Mouse (Mus musculus): ENCODE data around the gene Lrrc9. TPM values are rescaled to one million over a fixed set of nuclear protein-coding genes. Genes with fewer than 3 reads are reported as not detected.

Gene Lrrc9
- 0.43 and 0.59 TPM in 2 replicates for polyA plus RNA-seq (2015; fragmentation: Nextera tagmentation; extraction: Ambion mirVana)

DNA sequence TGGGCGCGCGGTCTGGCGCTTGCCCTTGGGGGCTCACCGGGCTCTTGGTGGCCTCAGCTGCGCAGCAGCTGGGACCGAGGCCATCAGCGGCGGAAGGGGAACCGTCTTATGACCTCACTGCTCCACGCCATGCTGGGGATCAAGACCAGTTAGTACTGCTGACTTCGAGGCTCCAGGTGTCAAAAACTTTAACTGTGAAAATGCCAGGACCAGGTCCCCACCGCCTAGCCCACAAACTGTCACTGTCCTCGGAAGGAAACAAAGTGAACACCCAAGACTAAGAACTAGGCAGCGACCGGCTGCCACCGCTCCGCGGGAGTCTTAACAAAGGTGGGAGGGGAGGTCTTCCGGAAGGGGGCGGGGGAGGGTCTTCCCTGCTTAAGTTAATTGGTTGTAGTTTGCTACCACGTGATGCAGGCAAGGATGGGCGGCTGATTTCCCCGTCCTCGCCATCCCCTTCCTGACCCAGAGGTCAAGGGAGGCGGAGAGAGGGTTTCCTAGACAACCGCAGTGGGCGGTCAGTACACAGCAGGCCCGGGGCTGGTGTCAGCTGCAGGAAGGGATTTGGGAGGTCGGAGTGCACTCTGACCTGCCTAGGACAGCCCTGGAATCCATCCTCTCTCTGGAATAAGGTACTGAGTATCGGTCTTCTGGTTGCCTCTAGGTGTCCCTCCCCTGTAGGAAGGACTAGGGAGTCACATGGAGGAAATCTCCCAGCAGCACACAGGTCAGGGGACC lies at the start of gene Lrrc9:
Gene Lrrc9, plus strand, starts transcription at position 28 of the 738 bp plus-strand sequence.
- H3K27ac ChIP-seq = no peak within 1 kb of the TSS
- peak within 1 kb of the TSS; percentile 87 for H3K4me2 ChIP-seq (replicated peaks)
- H3K36me3 ChIP-seq = no peaks in the 10 kb centered on the region
- H3K4me1 ChIP-seq = peaks cover 14% of the 10 kb centered on the region
- no peaks in the 10 kb centered on the region for H3K27me3 ChIP-seq
- ATAC-seq (ENCODE audit: low FRiP score, low read depth) = peak; percentile 80
- H3K9me3 ChIP-seq = no peaks in the 10 kb centered on the region
- WGBS = 1% methylated on average over 31 of the region's 31 CpGs
- peak within 1 kb of the TSS; percentile 66 for H3K9ac ChIP-seq
- peak within 1 kb of the TSS; percentile 49 for H3K4me3 ChIP-seq

DNA sequence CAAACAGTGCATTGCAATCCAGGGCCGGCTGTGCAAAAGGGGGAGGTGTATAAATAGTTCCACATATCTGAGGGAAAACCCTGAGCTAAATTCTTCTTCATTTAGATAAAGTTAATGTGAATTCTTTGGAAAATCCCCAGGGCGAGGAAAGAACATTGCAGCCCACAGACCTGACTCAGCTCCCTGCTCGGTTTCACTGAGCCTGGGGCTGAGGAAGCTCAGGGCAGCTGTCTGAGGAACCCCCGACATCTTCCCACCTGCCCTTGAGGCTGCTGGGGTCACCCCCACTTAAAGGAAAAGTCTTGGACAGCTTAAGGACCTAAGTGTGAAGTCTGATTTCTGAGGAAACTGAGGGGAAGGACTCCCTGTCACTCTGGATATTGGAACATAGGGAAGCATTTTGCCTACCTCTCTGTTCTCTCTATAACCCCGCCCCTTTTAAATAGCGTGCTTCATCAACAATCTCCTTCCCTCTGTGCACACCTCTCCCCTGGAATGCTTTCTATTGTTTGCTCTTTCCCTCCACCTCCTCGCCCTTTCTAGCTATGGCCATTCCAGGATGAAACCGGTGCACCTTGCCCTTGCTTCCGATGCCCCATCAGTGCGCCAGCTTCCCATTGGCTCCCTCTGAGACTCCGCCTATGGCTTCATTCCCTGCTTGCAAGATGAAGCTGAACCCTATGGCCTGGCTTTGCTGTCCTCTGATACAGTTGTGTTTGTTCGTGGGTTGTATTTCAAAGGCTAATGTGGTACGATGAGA lies 48.4 kb upstream of the Lrrc9 start:
- no peaks in the 10 kb centered on the region for H3K36me3 ChIP-seq
- H3K27ac ChIP-seq = no peak overlapping the region
- no peak overlapping the region for H3K9ac ChIP-seq
- H3K4me1 ChIP-seq = 0 out of 2 replicates have a peak, but pooled peaks cover 5% of the 10 kb centered on the region
- ATAC-seq (ENCODE audit: low FRiP score, low read depth) = no peak
- H3K4me2 ChIP-seq (replicated peaks) = no peak overlapping the region
- WGBS = 52% methylated on average over 13 of the region's 13 CpGs
- no peak overlapping the region for H3K4me3 ChIP-seq
- H3K27me3 ChIP-seq = no peaks in the 10 kb centered on the region
- no peaks in the 10 kb centered on the region for H3K9me3 ChIP-seq

DNA sequence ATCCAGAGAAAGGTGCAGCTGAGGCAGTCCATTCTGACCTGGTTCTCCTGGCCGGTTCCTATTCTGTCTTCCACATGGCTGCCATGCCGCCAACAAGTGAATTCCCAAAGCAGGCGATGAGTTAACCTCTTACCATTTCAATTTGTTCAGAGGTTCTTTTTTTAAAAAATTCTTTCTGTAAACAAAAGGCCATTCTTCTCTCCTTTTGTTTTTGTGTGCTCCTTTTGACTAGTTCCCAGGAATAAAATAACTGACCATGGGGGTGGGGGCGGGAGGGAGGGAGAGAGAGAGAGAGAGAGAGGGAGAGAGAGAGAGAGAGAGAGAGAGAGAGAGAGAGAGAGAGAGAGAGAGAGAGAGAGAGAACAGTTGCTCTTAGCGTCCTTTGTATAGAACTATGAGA lies 36.6 kb upstream of the Lrrc9 start:
- H3K4me2 ChIP-seq (replicated peaks) = no peak overlapping the region
- 61% methylated on average over 5 of the region's 5 CpGs for WGBS
- H3K27me3 ChIP-seq = peaks cover 36% of the 10 kb centered on the region
- no peak for ATAC-seq (ENCODE audit: low FRiP score, low read depth)
- no peaks in the 10 kb centered on the region for H3K9me3 ChIP-seq
- no peaks in the 10 kb centered on the region for H3K36me3 ChIP-seq
- peaks cover 14% of the 10 kb centered on the region for H3K4me1 ChIP-seq
- no peak overlapping the region for H3K4me3 ChIP-seq
- no peak overlapping the region for H3K9ac ChIP-seq
- H3K27ac ChIP-seq = no peak overlapping the region

DNA sequence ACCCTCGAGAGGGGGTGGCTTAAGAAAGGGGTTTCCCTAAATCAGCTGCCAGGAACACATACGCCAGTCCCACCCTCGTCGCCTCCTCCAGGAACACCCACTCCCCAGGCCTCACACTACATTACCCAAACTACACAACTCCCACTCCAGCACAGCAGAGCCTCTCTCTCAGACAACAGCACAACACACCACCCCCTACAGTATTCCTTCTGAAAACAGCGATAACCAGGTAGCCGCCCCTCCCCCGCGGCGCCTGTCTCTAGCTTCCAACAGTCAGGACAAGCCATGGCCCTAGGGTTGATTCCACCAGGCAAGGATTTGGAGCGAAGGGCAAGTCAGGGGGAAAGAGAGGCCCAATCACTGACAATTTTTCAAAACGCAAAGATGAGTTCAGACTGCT lies 34.5 kb upstream of the Lrrc9 start:
- ATAC-seq (ENCODE audit: low FRiP score, low read depth) = no peak
- Histone ChIP-seq H3K9me3 (no peaks in the 10 kb centered on the region), H3K27me3 (peaks cover 44% of the 10 kb centered on the region), H3K4me2 (replicated peaks) (peak overlapping the region; percentile 99), H3K4me1 (peaks cover 14% of the 10 kb centered on the region), H3K9ac (no peak overlapping the region), H3K27ac (no peak overlapping the region), H3K36me3 (no peaks in the 10 kb centered on the region), H3K4me3 (no peak overlapping the region)
- WGBS = 9% methylated on average over 11 of the region's 11 CpGs

DNA sequence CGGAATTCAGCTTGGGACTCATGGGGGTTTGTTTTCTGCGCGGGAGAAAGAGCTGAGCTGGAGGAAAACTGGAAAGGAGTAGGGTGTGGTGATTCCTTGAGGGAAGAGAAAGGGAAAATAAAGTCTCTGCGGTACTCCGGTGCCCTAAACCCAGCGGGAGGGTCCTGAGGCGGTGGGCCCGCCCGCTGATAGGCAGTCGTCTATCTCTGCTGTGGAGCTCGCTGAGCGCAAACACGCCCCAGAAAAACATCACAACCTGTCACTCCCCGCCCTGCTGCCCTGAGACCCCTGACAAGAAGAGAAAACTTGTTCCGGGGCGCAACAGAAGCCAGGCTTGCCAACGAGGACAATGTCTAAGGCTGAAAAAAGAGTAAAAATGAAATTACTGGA lies 34.0 kb upstream of the Lrrc9 start:
- ATAC-seq (ENCODE audit: low FRiP score, low read depth) = no peak
- Histone ChIP-seq H3K27ac (no peak overlapping the region), H3K9ac (no peak overlapping the region; the same call in 1 of the 2 replicates), H3K4me3 (peak overlapping the region; percentile 69), H3K4me2 (replicated peaks) (peak overlapping the region; percentile 99), H3K9me3 (no peaks in the 10 kb centered on the region), H3K4me1 (peaks cover 14% of the 10 kb centered on the region), H3K27me3 (peaks cover 44% of the 10 kb centered on the region), H3K36me3 (no peaks in the 10 kb centered on the region)
- WGBS = 1% methylated on average over 17 of the region's 17 CpGs

DNA sequence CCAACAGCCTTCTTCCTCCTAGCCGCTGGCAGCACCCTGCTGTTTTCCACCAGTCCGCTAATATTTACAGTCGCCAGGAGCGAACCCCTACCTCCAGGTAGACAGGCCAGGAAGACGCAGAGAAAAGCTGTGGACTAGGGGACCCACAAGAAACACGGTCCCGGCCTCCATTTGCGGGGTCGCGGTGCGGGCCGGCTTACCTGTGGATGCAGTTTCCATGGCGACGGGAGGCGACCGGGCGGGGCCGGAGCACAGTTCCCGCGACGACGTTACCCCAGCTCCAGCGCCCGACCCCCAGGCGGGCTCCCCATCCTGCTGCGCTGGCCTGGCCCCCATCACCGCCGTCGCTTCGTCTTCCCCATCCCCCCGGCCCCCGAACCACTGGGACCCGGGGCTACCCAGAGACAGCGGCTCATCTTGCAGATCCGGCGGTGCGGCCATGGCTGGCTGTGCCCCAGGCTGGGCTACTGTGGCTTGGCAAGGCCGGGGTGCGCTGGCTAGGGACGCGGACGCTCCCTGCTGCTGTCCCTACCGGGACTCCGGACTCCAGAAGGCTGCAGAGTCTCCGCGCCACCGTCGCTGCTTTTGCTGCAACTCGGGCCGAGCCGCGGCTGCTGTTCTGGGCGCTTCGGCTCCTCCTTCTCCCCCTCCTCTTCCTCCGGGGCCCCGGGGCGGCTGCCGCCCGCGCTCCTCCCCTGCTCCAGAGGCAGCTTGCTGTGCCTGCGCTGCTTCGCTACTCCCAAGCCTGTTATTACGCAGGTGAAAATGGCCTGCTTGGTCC lies 33.4 kb upstream of the Lrrc9 start:
- H3K4me1 ChIP-seq = peaks cover 14% of the 10 kb centered on the region
- peaks cover 44% of the 10 kb centered on the region for H3K27me3 ChIP-seq
- H3K36me3 ChIP-seq = no peaks in the 10 kb centered on the region
- H3K4me2 ChIP-seq (replicated peaks) = peak overlapping the region; percentile 99
- peak overlapping the region; percentile 69 for H3K4me3 ChIP-seq
- H3K9me3 ChIP-seq = no peaks in the 10 kb centered on the region
- H3K27ac ChIP-seq = no peak overlapping the region
- H3K9ac ChIP-seq = peak overlapping the region; percentile 70
- WGBS = under 1% methylated on average over 61 of the region's 63 CpGs
- ATAC-seq (ENCODE audit: low FRiP score, low read depth) = peak; percentile 79

DNA sequence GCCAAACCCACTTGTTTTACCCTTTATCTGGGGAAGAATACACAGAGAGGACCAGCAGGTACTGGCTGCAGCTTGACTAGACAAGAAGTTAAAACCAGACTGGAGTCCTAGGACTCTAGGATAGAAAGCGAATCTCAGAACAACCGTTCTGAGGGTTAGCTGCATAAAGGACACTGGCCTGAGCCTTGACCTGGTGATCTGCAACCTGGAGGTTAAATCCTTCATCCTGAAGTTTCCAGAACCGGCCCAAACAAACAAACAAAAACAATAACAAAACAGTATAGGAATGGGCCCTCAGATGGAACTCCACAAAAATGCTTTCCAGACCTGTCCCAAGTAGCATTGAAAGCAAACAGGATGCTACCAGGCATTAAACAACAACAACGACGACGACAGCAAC lies 32.7 kb upstream of the Lrrc9 start, which contains the start of gene Rtn1:
Gene Rtn1, minus strand, starts transcription at position 101 of the 400 bp plus-strand sequence.
- ATAC-seq (ENCODE audit: low FRiP score, low read depth) = no peak
- no peak within 1 kb of the TSS for H3K27ac ChIP-seq
- 37% methylated on average over 6 of the region's 6 CpGs for WGBS

DNA sequence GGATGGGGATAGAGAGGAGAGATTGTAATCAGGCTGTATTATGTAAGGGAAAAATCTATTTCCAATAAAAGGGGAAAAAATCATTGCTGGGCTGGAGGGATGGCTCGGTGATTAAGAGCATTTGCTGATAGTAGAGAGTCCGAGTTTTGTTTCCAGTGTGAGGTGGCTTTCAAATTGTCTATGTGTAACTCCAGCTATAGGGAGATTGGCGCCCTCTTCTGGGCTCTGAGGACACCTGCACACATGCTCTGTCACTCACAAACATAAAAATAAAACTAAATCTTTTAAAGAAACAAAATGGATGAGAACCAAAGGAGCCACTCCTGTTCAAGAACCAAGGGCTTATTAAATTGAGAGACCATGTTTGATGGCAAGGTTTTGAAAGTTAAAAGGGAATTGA lies 23.9 kb upstream of the Lrrc9 start:
- no peak for ATAC-seq (ENCODE audit: low FRiP score, low read depth)
- Histone ChIP-seq H3K4me3 (no peak overlapping the region), H3K27ac (no peak overlapping the region), H3K27me3 (0 out of 2 replicates have a peak, but pooled peaks cover 3% of the 10 kb centered on the region), H3K36me3 (no peaks in the 10 kb centered on the region), H3K9me3 (no peaks in the 10 kb centered on the region), H3K4me2 (replicated peaks) (no peak overlapping the region), H3K4me1 (no peaks in the 10 kb centered on the region), H3K9ac (no peak overlapping the region)
- 36% methylated on average over 3 of the region's 3 CpGs for WGBS

More for the DNA sequence above, 32.7 kb upstream of the Lrrc9 start, which contains the start of gene Rtn1:
- no peaks in the 10 kb centered on the region for H3K9me3 ChIP-seq
- H3K4me2 ChIP-seq (replicated peaks) = peak within 1 kb of the TSS; percentile 99
- no peaks in the 10 kb centered on the region for H3K36me3 ChIP-seq
- H3K4me1 ChIP-seq = peaks cover 14% of the 10 kb centered on the region
- peak within 1 kb of the TSS; percentile 69 for H3K4me3 ChIP-seq
- peak within 1 kb of the TSS; percentile 70 for H3K9ac ChIP-seq
- peaks cover 47% of the 10 kb centered on the region for H3K27me3 ChIP-seq

DNA sequence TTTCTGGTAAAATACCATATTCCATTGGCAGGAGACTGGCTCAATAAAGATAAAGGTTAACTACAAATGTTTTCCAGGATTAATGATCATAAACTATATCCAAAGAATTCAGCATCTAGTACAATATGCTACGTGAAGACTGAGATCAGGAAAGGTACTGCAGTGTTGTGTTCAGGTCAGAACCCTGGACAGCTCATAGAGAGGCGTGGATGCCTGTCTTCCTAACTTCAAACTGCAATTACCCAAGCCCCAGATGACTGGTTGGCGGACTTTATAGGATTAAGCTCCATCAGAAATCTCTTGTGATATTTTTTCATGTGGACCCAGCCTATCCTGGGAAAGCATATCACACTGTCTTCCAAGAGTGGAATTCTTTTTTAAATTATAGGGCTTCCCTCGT lies 19.0 kb upstream of the Lrrc9 start:
- 38% methylated on average over 4 of the region's 4 CpGs for WGBS
- no peak for ATAC-seq (ENCODE audit: low FRiP score, low read depth)
- H3K27me3 ChIP-seq = no peaks in the 10 kb centered on the region
- no peak overlapping the region for H3K4me3 ChIP-seq
- no peaks in the 10 kb centered on the region for H3K4me1 ChIP-seq
- no peak overlapping the region for H3K27ac ChIP-seq
- H3K9ac ChIP-seq = no peak overlapping the region
- H3K9me3 ChIP-seq = no peaks in the 10 kb centered on the region
- no peak overlapping the region for H3K4me2 ChIP-seq (replicated peaks)
- H3K36me3 ChIP-seq = no peaks in the 10 kb centered on the region

DNA sequence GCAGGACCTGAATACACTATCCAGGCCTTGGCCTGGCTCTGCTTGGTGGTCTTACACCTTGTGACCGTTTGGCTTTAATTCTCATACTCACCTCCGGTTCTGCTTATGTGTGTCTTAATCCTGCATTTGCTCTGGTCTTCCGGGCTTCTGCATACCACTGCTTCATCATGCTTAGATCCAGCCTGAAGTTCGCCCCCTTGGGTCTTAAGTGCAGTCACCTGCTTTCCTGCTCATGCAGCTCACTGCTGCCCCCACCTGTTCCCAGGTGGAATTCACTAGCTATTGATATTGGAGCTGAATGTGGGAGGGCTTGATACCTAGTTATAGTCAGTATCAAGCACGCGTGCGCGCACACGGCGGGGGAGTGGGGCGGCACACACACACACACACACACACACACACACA lies 13.9 kb upstream of the Lrrc9 start:
- no peak overlapping the region for H3K27ac ChIP-seq
- ATAC-seq (ENCODE audit: low FRiP score, low read depth) = peak; percentile 44; the same call in 1 of the 2 replicates
- H3K9me3 ChIP-seq = no peaks in the 10 kb centered on the region
- H3K36me3 ChIP-seq = no peaks in the 10 kb centered on the region
- H3K4me3 ChIP-seq = peak overlapping the region; percentile 16; the same call in 1 of the 2 replicates
- 22% methylated on average over 11 of the region's 11 CpGs for WGBS
- no peaks in the 10 kb centered on the region for H3K4me1 ChIP-seq
- H3K4me2 ChIP-seq (replicated peaks) = peak overlapping the region; percentile 38; the same call in 1 of the 2 replicates
- H3K9ac ChIP-seq = no peak overlapping the region
- H3K27me3 ChIP-seq = no peaks in the 10 kb centered on the region

DNA sequence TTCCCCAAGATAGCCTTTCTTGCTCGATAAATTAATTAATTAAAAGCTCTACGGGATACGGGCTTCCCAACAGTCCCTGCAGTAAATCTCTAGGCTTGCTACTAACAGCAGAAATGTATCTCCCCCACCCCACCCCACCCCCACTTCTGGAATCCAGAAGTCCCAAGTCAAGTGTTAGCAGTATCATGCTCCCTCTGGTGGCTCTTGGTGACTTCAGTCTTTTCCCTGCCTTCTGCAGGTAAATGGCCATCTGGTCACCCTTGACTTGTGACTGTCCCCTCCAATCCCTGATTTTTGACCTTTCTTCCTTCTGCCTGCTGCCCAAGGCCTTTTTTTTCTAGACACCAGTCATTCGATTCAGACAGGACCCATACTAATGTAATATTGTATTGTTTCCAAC lies 9.5 kb upstream of the Lrrc9 start:
- Histone ChIP-seq H3K9ac (no peak overlapping the region), H3K9me3 (no peaks in the 10 kb centered on the region), H3K4me3 (no peak overlapping the region), H3K27ac (no peak overlapping the region), H3K4me1 (no peaks in the 10 kb centered on the region), H3K27me3 (no peaks in the 10 kb centered on the region), H3K36me3 (no peaks in the 10 kb centered on the region), H3K4me2 (replicated peaks) (no peak overlapping the region)
- WGBS = 85% methylated on average over 4 of the region's 4 CpGs
- ATAC-seq (ENCODE audit: low FRiP score, low read depth) = no peak
